Mouse (Mus musculus): ENCODE measurements around the gene Ust.

Gene Ust

GRCm38 (mm10) chr10:8174697-8175096, 343.9 kb downstream of the Ust start:
- no peak for DNase-seq (ENCODE audit: low spot score)

GRCm38 (mm10) chr10:8174230-8174629, 344.4 kb downstream of the Ust start:
- no peak for DNase-seq (ENCODE audit: low spot score)

DNA sequence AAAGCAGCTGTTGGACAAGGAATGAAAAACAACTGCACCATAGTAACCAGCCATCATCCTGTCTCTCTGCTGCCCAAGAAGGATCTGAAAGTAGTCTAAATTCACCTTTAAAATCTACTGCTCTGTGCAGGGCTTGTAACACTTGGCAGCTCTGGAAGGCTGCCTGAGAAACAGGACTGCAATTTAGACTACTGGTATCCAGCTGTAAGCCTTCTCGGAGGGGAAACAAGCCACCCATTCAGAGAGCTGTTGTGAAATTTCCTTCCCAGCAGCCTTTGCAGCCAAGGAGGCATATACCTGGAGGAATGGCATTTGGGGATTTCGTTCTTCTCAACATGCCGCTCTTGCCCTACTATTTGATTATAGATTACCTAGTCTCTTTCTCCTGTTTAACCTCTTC, 345.6 kb downstream of the Ust start:
- no peak for DNase-seq (ENCODE audit: low spot score)

GRCm38 (mm10) chr10:8171556-8171955, 347.1 kb downstream of the Ust start:
- no peak for DNase-seq (ENCODE audit: low spot score)

Data from MN1 (cell line).